ENCODE assay signal across 1 mouse cellular context in the genomic region with DNA sequence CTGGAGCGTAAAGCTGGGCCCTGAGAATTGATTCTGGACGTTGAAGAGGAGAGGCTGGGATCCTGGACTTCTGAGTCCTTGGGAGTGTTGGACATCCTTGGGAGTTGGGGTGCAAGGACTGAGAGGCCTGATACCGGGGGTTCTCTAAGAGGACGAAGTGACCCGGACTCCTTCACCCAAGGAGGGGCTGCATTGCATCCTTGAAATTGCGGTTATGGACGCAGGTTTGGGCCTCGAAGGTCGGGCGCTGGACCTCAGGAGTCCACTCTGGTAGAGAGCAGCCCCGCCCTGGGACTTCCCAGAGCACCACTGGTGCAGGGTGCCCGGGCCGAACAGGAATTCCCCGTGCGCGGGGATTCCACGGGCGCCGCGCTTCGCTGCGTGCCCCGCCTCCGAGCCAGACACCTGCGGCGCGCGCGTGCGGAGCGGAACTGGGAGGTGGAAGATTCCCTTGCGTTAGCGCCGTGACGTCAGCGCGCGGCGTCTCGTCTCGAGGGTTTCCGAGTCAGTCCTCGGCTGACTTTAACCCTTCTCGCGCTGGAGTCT.
TF ChIP-seq lines count a peak whose summit lies in the region.

No protein-coding gene starts in this region.

TF ChIP-seq in MEL, 35 proteins besides CTCF, POLR2A, EP300 and RAD21 (continued from another document):
- TF ChIP-seq BHLHE40 (IDR thresholded peaks at IDR 0.05; ENCODE audit: borderline replicate concordance, low read depth, low read length), result 0 out of 2 replicates have a peak, but pooled peaks have one; percentile 23
- 0 out of 2 replicates have a peak, but pooled peaks have one; percentile 51 for TF ChIP-seq CHD1 (IDR thresholded peaks at IDR 0.05; ENCODE audit: low read depth, low read length)
- TF ChIP-seq JUND (IDR thresholded peaks at IDR 0.05; ENCODE audit: low read depth, low read length), result no peak
- TF ChIP-seq HCFC1 (IDR thresholded peaks at IDR 0.05; ENCODE audit: low read depth, low read length), result peak; percentile 78
- 0 out of 2 replicates have a peak, but pooled peaks have one; percentile 4 for TF ChIP-seq POLR2AphosphoS2 (IDR thresholded peaks at IDR 0.05; ENCODE audit: low read length)
- TF ChIP-seq KAT2A (conservative IDR thresholded peaks at IDR 0.05; ENCODE audit: low read depth, low read length), result 0 out of 2 replicates have a peak, but pooled peaks have one; percentile 35
- peak; percentile 13; the same call in 1 of the 2 replicates for TF ChIP-seq ETS1 (IDR thresholded peaks at IDR 0.05; ENCODE audit: low read depth, low read length)
- TF ChIP-seq GATA1 (IDR thresholded peaks at IDR 0.05; ENCODE audit: low read depth, low read length), result no peak
- no peak for TF ChIP-seq POLR2AphosphoS5 (IDR thresholded peaks at IDR 0.05; ENCODE audit: borderline replicate concordance, low read depth, low read length)
- peak; percentile 22; the same call in 1 of the 2 replicates for TF ChIP-seq TCF12 (IDR thresholded peaks at IDR 0.05; ENCODE audit: low read depth, low read length)
- TF ChIP-seq UBTF (IDR thresholded peaks at IDR 0.05; ENCODE audit: borderline replicate concordance, insufficient read depth, low read depth, low read length), result no peak
- no peak for TF ChIP-seq CHD2 (IDR thresholded peaks at IDR 0.05; ENCODE audit: low read length)
- peak; percentile 60 for TF ChIP-seq NRF1 (IDR thresholded peaks at IDR 0.05; ENCODE audit: insufficient read depth, low read depth, low read length, poor library complexity, severe bottlenecking)
- TF ChIP-seq TBP (IDR thresholded peaks at IDR 0.05; ENCODE audit: low read depth, low read length), result no peak
- no peak; the same call in 1 of the 2 replicates for TF ChIP-seq MXI1 (IDR thresholded peaks at IDR 0.05; ENCODE audit: low read depth, low read length)
- no peak for TF ChIP-seq GABPA (IDR thresholded peaks at IDR 0.05; ENCODE audit: low read depth, low read length)
- no peak for TF ChIP-seq ZKSCAN1 (IDR thresholded peaks at IDR 0.05; ENCODE audit: low read depth, low read length)
- TF ChIP-seq SIN3A (IDR thresholded peaks at IDR 0.05; ENCODE audit: low read length), result no peak; the same call in none of the 2 replicates
- TF ChIP-seq MAZ (IDR thresholded peaks at IDR 0.05; ENCODE audit: low read depth, low read length), result peak; percentile 42; the same call in 1 of the 2 replicates
- TF ChIP-seq SMC3 (IDR thresholded peaks at IDR 0.05; ENCODE audit: low read depth, low read length), result no peak
- TF ChIP-seq MAFK (IDR thresholded peaks at IDR 0.05; ENCODE audit: borderline replicate concordance, low read depth, low read length), result no peak
- no peak for TF ChIP-seq TAL1 (IDR thresholded peaks at IDR 0.05; ENCODE audit: low read length)
- no peak for TF ChIP-seq RCOR1 (IDR thresholded peaks at IDR 0.05; ENCODE audit: low read depth, low read length)
- no peak; the same call in 1 of the 2 replicates for TF ChIP-seq NELFE (IDR thresholded peaks at IDR 0.05; ENCODE audit: low read depth, low read length)
- no peak for TF ChIP-seq USF2 (IDR thresholded peaks at IDR 0.05; ENCODE audit: borderline replicate concordance in 1 of 2, insufficient read depth in 1 of 2, low read depth in 1 of 2, low read length in 2 of 2)
- TF ChIP-seq ZNF384 (IDR thresholded peaks at IDR 0.05; ENCODE audit: low read depth, low read length), result no peak
- TF ChIP-seq ZMIZ1 (IDR thresholded peaks at IDR 0.05; ENCODE audit: low read depth, low read length), result peak; percentile 1; the same call in 1 of the 2 replicates
- TF ChIP-seq USF1 (IDR thresholded peaks at IDR 0.05; ENCODE audit: low read depth, low read length), result no peak
- no peak for TF ChIP-seq MEF2A (IDR thresholded peaks at IDR 0.05; ENCODE audit: extremely low read depth, insufficient replicate concordance, low read depth, low read length, poor library complexity, severe bottlenecking)
- peak; percentile 72 for TF ChIP-seq ELF1 (IDR thresholded peaks at IDR 0.05; ENCODE audit: low read depth, low read length)
- peak; percentile 58 for TF ChIP-seq MAX (IDR thresholded peaks at IDR 0.05; ENCODE audit: low read length)
- no peak for TF ChIP-seq ZC3H11A (IDR thresholded peaks at IDR 0.05; ENCODE audit: low read depth, low read length)
- no peak for TF ChIP-seq MYC (IDR thresholded peaks at IDR 0.05; ENCODE audit: low read depth, low read length)
- TF ChIP-seq E2F4 (IDR thresholded peaks at IDR 0.05; ENCODE audit: borderline replicate concordance, low read depth, low read length), result no peak
